ENCODE assay signal across 8 mouse cellular contexts in the genomic region with DNA sequence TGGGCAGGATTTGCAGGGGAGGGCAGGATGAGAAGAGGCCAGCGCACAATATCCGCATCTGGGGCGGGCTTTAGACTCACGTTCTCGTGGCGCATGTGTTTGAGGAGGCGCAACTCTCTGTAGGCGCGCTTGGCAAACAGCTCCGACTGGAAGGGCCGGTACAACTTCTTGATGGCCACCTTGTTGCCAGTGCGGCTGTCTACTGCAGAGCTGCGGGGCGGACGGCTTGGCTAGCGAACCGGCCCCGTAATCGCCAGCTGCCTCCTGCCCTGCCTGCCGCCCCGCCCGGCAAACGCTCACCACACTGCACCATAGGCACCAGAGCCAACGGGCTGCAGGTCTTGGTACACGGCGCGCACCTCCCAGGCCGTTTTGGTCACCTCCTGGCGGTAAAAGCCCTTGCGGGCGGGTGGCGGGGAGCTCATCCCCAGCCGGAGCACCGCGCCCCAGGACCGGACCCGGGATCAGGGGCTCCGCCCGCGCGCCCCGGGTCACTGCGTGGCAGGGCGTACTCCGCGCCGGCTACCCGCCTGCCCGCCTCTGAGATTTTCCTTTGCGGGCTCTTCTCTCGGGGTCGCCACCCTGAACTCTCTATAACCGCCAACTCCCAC. TPM values are rescaled to one million over a fixed set of nuclear protein-coding genes. Genes with fewer than 3 reads are reported as not detected.
DNase-seq lines count a peak whose midpoint lies in the region; ATAC-seq and TF ChIP-seq lines count a peak whose summit lies in the region.

No protein-coding gene starts in this region.

- TF ChIP-seq POLR2A in limb, embryonic 14.5 days (IDR thresholded peaks at IDR 0.05; ENCODE audit: borderline replicate concordance, extremely low read depth, insufficient read depth, insufficient read length), result no peak
- peak; percentile 71 for TF ChIP-seq POLR2A in myocyte (IDR thresholded peaks at IDR 0.05; ENCODE audit: insufficient read length, low read depth)

- H3K36me3 ChIP-seq in hindbrain, postnatal 0 days (ENCODE audit: insufficient read depth, low read length), result no peaks in the 10 kb centered on the region
- no peaks in the 10 kb centered on the region for H3K36me3 ChIP-seq in limb, embryonic 14.5 days (ENCODE audit: control insufficient read depth, insufficient read depth, low read length)
- no peaks in the 10 kb centered on the region for H3K36me3 ChIP-seq in myocyte (ENCODE audit: control insufficient read depth, insufficient read depth)

- H3K4me2 ChIP-seq in hindbrain, postnatal 0 days (ENCODE audit: low read depth, low read length), result peak overlapping the region; percentile 83
- peak overlapping the region; percentile 95 for H3K4me2 ChIP-seq in limb, embryonic 14.5 days (replicated peaks; ENCODE audit: low read depth, low read length, severe bottlenecking)
- H3K4me2 ChIP-seq in myocyte (ENCODE audit: low read depth), result peak overlapping the region; percentile 93

- H3K4me1 ChIP-seq in hindbrain, postnatal 0 days (ENCODE audit: insufficient read depth, low read length), result peaks cover 7% of the 10 kb centered on the region
- H3K4me1 ChIP-seq in limb, embryonic 14.5 days (ENCODE audit: control insufficient read depth, insufficient read depth, low read length), result peaks cover 10% of the 10 kb centered on the region; the same call in 1 of the 2 replicates

- no peak for DNase-seq in frontal cortex, postnatal 14 days (ENCODE audit: low spot score in 2 of 2)
- peak; percentile 77 for DNase-seq in cerebellum, adult 8-10 months
- DNase-seq in gastrocnemius, postnatal 10 days, result peak; percentile 58
- DNase-seq in hindbrain, postnatal 0 days (ENCODE audit: low spot score), result peak; percentile 49
- no peak for DNase-seq in limb, embryonic 14.5 days (ENCODE audit: low spot score)
- DNase-seq in testis, postnatal 14 days (ENCODE audit: low spot score), result no peak

- H3K27ac ChIP-seq in hindbrain, postnatal 0 days, result no peak overlapping the region
- H3K27ac ChIP-seq in limb, embryonic 14.5 days (replicated peaks; ENCODE audit: low read depth, low read length), result no peak overlapping the region

- H3K4me3 ChIP-seq in hindbrain, postnatal 0 days (ENCODE audit: low read length), result peak overlapping the region; percentile 45
- H3K4me3 ChIP-seq in limb, embryonic 14.5 days (replicated peaks; ENCODE audit: low read length), result peak overlapping the region; percentile 49
- H3K4me3 ChIP-seq in myocyte, result peak overlapping the region; percentile 46

- peak; percentile 61 for ATAC-seq in frontal cortex, adult (ENCODE audit: low TSS enrichment)
- ATAC-seq in hindbrain, postnatal 0 days, result peak; percentile 45; the same call in 1 of the 2 replicates
- peak; percentile 11; the same call in 1 of the 2 replicates for ATAC-seq in limb, embryonic 14.5 days (ENCODE audit: low FRiP score, low read depth)

- H3K9ac ChIP-seq in hindbrain, postnatal 0 days (replicated peaks; ENCODE audit: low read length), result peak overlapping the region; percentile 40
- peak overlapping the region; percentile 47 for H3K9ac ChIP-seq in limb, embryonic 14.5 days (ENCODE audit: low read depth, low read length, severe bottlenecking)

- TF ChIP-seq CTCF in hindbrain, postnatal 0 days (IDR thresholded peaks at IDR 0.05; ENCODE audit: low read depth), result no peak

- peak overlapping the region; percentile 34 for H3ac ChIP-seq in myocyte (ENCODE audit: control insufficient read depth, insufficient read length)

- no peaks in the 10 kb centered on the region for H3K9me3 ChIP-seq in hindbrain, postnatal 0 days (ENCODE audit: low read length)
- H3K9me3 ChIP-seq in limb, embryonic 14.5 days (ENCODE audit: control insufficient read depth, low read length), result no peaks in the 10 kb centered on the region

- H3K27me3 ChIP-seq in hindbrain, postnatal 0 days (ENCODE audit: insufficient read depth, low read length), result 0 out of 2 replicates have a peak, but pooled peaks cover 4% of the 10 kb centered on the region
- H3K27me3 ChIP-seq in limb, embryonic 14.5 days (ENCODE audit: control insufficient read depth, insufficient read depth, low read length), result peaks cover 18% of the 10 kb centered on the region
- H3K27me3 ChIP-seq in myocyte (ENCODE audit: control insufficient read depth, insufficient read depth, insufficient read length), result no peaks in the 10 kb centered on the region

- WGBS in hindbrain, postnatal 0 days, result under 1% methylated on average over 52 of the region's 53 CpGs
- WGBS in limb, embryonic 14.5 days, result under 1% methylated on average over 51 of the region's 53 CpGs

- no peaks in the 10 kb centered on the region for H3K79me2 ChIP-seq in myocyte (ENCODE audit: control insufficient read depth, insufficient read depth)

TF ChIP-seq in myocyte, 11 proteins besides CTCF, POLR2A, EP300 and RAD21:
- TF ChIP-seq USF1 (IDR thresholded peaks at IDR 0.05; ENCODE audit: low read depth) (no peak), SRF (IDR thresholded peaks at IDR 0.05; ENCODE audit: control insufficient read depth, insufficient read length, low read depth) (no peak), MYOD1 (IDR thresholded peaks at IDR 0.05; ENCODE audit: control insufficient read depth in 1 of 3, insufficient read length in 2 of 3, low read depth in 2 of 3) (peak in 2 of 3 experiments; percentile 52 to 76), POLR2AphosphoS2 (IDR thresholded peaks at IDR 0.05; ENCODE audit: insufficient read length, low read depth) (peak; percentile 65), MYOG (IDR thresholded peaks at IDR 0.05; ENCODE audit: control insufficient read depth in 1 of 3, insufficient read depth in 1 of 3, insufficient read length in 2 of 3, low read depth in 2 of 3) (peak in 2 of 3 experiments; percentile 72 to 76), TCF3 (IDR thresholded peaks at IDR 0.05; ENCODE audit: insufficient read length, low read depth) (peak; percentile 18)

RNA-seq across cellular contexts. Expression of a gene that starts 0.3 kb away (rescaled TPM):
- 10 to 100 TPM; 76.0 to 77.1 TPM for total RNA-seq in gastrocnemius, postnatal 10 days (2021)
- total RNA-seq in hindbrain, postnatal 0 days (2014; rRNA removed), result 3.3 and 4.8 TPM in 2 replicates
- polyA plus RNA-seq in hindbrain, postnatal 0 days (2015; fragmentation: Nextera tagmentation; extraction: Ambion mirVana), result 2.6 and 5.1 TPM in 2 replicates
- polyA plus RNA-seq in limb, embryonic 14.5 days (2012; rRNA removed), result 13.7 and 14.9 TPM in 2 replicates
- polyA plus RNA-seq in limb, embryonic 14.5 days (2014; fragmentation: Nextera tagmentation; extraction: Ambion mirVana), result 5.0 and 8.3 TPM in 2 replicates
- 35.0 TPM for polyA plus RNA-seq in myocyte (2012; fragmentation: generic; extraction: Trizol)

RNA-seq across cellular contexts. Expression of a gene that starts 9.3 kb away (rescaled TPM):
- 1 to 10 TPM; 2.1 to 3.0 TPM for total RNA-seq in gastrocnemius, postnatal 10 days (2021)
- total RNA-seq in hindbrain, postnatal 0 days (2014; rRNA removed), result 19.7 and 30.6 TPM in 2 replicates
- 15.8 and 17.8 TPM in 2 replicates for polyA plus RNA-seq in hindbrain, postnatal 0 days (2015; fragmentation: Nextera tagmentation; extraction: Ambion mirVana)
- polyA plus RNA-seq in limb, embryonic 14.5 days (2012; rRNA removed), result 13.4 and 15.9 TPM in 2 replicates
- polyA plus RNA-seq in limb, embryonic 14.5 days (2014; fragmentation: Nextera tagmentation; extraction: Ambion mirVana), result 7.0 and 7.3 TPM in 2 replicates
- polyA plus RNA-seq in myocyte (2012; fragmentation: generic; extraction: Trizol), result 9.1 TPM

RNA-seq across cellular contexts. Expression of a gene that starts 11.7 kb away (rescaled TPM):
- total RNA-seq in gastrocnemius, postnatal 10 days (2021), result 10 to 100 TPM in 1 of 2 experiments, 1 to 10 TPM in 1; 7.6 to 10.6 TPM
- 23.5 and 27.1 TPM in 2 replicates for total RNA-seq in hindbrain, postnatal 0 days (2014; rRNA removed)
- 19.0 and 19.8 TPM in 2 replicates for polyA plus RNA-seq in hindbrain, postnatal 0 days (2015; fragmentation: Nextera tagmentation; extraction: Ambion mirVana)
- polyA plus RNA-seq in limb, embryonic 14.5 days (2012; rRNA removed), result 38.1 and 49.4 TPM in 2 replicates
- 18.7 and 21.8 TPM in 2 replicates for polyA plus RNA-seq in limb, embryonic 14.5 days (2014; fragmentation: Nextera tagmentation; extraction: Ambion mirVana)
- polyA plus RNA-seq in myocyte (2012; fragmentation: generic; extraction: Trizol), result 11.7 TPM

RNA-seq across cellular contexts. Expression of a gene that starts 17.2 kb away (rescaled TPM):
- 10 to 100 TPM in 1 of 2 experiments, 1 to 10 TPM in 1; 8.4 to 11.0 TPM for total RNA-seq in gastrocnemius, postnatal 10 days (2021)
- 50.0 and 54.7 TPM in 2 replicates for total RNA-seq in hindbrain, postnatal 0 days (2014; rRNA removed)
- 10.6 and 11.5 TPM in 2 replicates for polyA plus RNA-seq in hindbrain, postnatal 0 days (2015; fragmentation: Nextera tagmentation; extraction: Ambion mirVana)
- polyA plus RNA-seq in limb, embryonic 14.5 days (2012; rRNA removed), result 36.8 and 56.5 TPM in 2 replicates
- polyA plus RNA-seq in limb, embryonic 14.5 days (2014; fragmentation: Nextera tagmentation; extraction: Ambion mirVana), result 17.2 and 17.6 TPM in 2 replicates
- 15.0 TPM for polyA plus RNA-seq in myocyte (2012; fragmentation: generic; extraction: Trizol)

RNA-seq across cellular contexts. Expression of a gene that starts 40.4 kb away (rescaled TPM):
- 10 to 100 TPM; 28.9 to 43.0 TPM for total RNA-seq in gastrocnemius, postnatal 10 days (2021)
- total RNA-seq in hindbrain, postnatal 0 days (2014; rRNA removed), result 239 and 274 TPM in 2 replicates
- 64.1 and 64.7 TPM in 2 replicates for polyA plus RNA-seq in hindbrain, postnatal 0 days (2015; fragmentation: Nextera tagmentation; extraction: Ambion mirVana)
- polyA plus RNA-seq in limb, embryonic 14.5 days (2012; rRNA removed), result 212 and 268 TPM in 2 replicates
- 170 and 183 TPM in 2 replicates for polyA plus RNA-seq in limb, embryonic 14.5 days (2014; fragmentation: Nextera tagmentation; extraction: Ambion mirVana)
- 278 TPM for polyA plus RNA-seq in myocyte (2012; fragmentation: generic; extraction: Trizol)

Comparison
In these comparisons a context has a peak if more than half of its experiments do, and no peak if none do; other contexts are left out.
1. ATAC-seq: peak in every context shown above with its lines; median percentile 61 in frontal cortex, adult; 45 in hindbrain, postnatal 0 days; 11 in limb, embryonic 14.5 days.
2. DNase-seq: peak in cerebellum, adult 8-10 months (single experiment), gastrocnemius, postnatal 10 days (single experiment) and hindbrain, postnatal 0 days (single experiment); none in frontal cortex, postnatal 14 days (0 of 2), limb, embryonic 14.5 days (single experiment) and testis, postnatal 14 days (single experiment).
3. Peak in every context shown above with its lines, with median percentiles within 50 percentile points of each other: H3K4me2 ChIP-seq and H3K4me3 ChIP-seq.